Mouse (Mus musculus) liver, embryonic 13.5 days (tissue): ENCODE results near the gene Necab3. TPM values are rescaled to one million over a fixed set of nuclear protein-coding genes. Genes with fewer than 3 reads are reported as not detected.

Experiments
- ATAC-seq: fragments of 200-750 bp; cut with Nextera tagmentation; 2 replicates; pipeline ENCODE4 v1.8.0; 2017; ENCODE audit warnings: low read depth, mild to moderate bottlenecking, moderate number of reproducible peaks, moderate library complexity
- DNase-seq: peaks from one replicate; pipeline ENCODE4 v3.0.0; 2022
- H3K27ac ChIP-seq: fragments of 300-500 bp; sonication (generic); 2 replicates; pipeline ENCODE4 v1.5.1; 2015; ENCODE audit warnings: moderate library complexity, mild to moderate bottlenecking, inconsistent platforms
- H3K27me3 ChIP-seq: fragments of 300-500 bp; sonication (generic); 2 replicates; pipeline ENCODE4 v1.6.1; 2015; ENCODE audit warnings: mild to moderate bottlenecking, inconsistent platforms
- H3K36me3 ChIP-seq: fragments of 300-500 bp; sonication (generic); 2 replicates; pipeline ENCODE4 v1.6.1; 2015; ENCODE audit warnings: mild to moderate bottlenecking, inconsistent platforms
- H3K4me1 ChIP-seq: fragments of 300-500 bp; sonication (generic); replicated peaks from 2 replicates; pipeline ENCODE4 v1.6.1; 2015; ENCODE audit warnings: inconsistent platforms
- H3K4me2 ChIP-seq: fragments of 300-500 bp; sonication (generic); 2 replicates; pipeline ENCODE4 v1.6.1; 2015; ENCODE audit warnings: inconsistent platforms, mild to moderate bottlenecking, moderate library complexity
- H3K4me3 ChIP-seq: fragments of 300-500 bp; sonication (generic); replicated peaks from 2 replicates; pipeline ENCODE4 v1.5.1; 2015; ENCODE audit warnings: mild to moderate bottlenecking, inconsistent platforms
- H3K9ac ChIP-seq: fragments of 300-500 bp; sonication (generic); 2 replicates; pipeline ENCODE4 v1.6.1; 2015; ENCODE audit warnings: mild to moderate bottlenecking, inconsistent platforms
- H3K9me3 ChIP-seq: fragments of 300-500 bp; sonication (generic); replicated peaks from 2 replicates; pipeline ENCODE4 v1.6.1; 2016; ENCODE audit warnings: inconsistent platforms
- WGBS: fragments of 180-500 bp; shearing (Covaris S2); methylation state at CpG from one replicate; pipeline ENCODE4 v1.1.7; 2015; ENCODE audit not compliant: insufficient replicate concordance; 5-methylcytosine and 5-hydroxymethylcytosine counted together
- polyA plus RNA-seq: library from polyadenylated mRNA; unstranded; fragments of >200 nt; fragmentation: Nextera tagmentation; extraction: Ambion mirVana; gene quantifications from 2 replicates; pipeline ENCODE4 v1.2.1, GENCODE M21; 2015

Gene Necab3
- polyA plus RNA-seq, 1 experiment from 2014 or later = 0.88 TPM

DNA sequence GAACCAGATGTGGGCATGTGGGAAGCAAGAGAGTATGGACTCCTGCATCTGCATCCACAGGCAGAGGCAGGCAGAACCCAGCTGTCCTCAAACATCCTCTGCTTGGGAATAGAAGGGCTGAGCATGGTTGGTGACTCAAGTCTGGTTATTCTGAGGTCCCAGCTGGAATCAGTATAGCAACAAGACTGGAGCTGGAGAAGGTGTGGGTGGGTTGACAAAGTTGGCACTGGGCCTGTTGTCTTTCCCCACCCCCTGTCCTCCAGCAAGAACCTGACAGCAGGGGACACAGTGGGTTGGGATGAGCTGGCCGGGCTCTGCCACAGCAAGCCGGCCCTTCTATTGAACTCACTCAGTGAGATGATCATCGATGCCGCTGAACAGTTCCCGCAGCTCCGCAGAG is 3.5 kb downstream of the Necab3 start:
- no peak for ATAC-seq
- Histone ChIP-seq H3K9ac (no peak overlapping the region), H3K9me3 (no peaks in the 10 kb centered on the region), H3K4me1 (peaks cover 43% of the 10 kb centered on the region), H3K4me3 (no peak overlapping the region), H3K27ac (no peak overlapping the region), H3K27me3 (peaks cover 23% of the 10 kb centered on the region), H3K4me2 (no peak overlapping the region), H3K36me3 (peaks cover 7% of the 10 kb centered on the region; the same call in 1 of the 2 replicates)
- WGBS = 86% methylated on average over 6 of the region's 6 CpGs
- no peak for DNase-seq

- Histone ChIP-seq H3K4me1 (peaks cover 38% of the 10 kb centered on the region), H3K4me3 (peak overlapping the region; percentile 32), H3K36me3 (no peaks in the 10 kb centered on the region), H3K4me2 (peak overlapping the region; percentile 61), H3K27me3 (peaks cover 41% of the 10 kb centered on the region), H3K9ac (peak overlapping the region; percentile 23; the same call in 1 of the 2 replicates), H3K9me3 (no peaks in the 10 kb centered on the region), H3K27ac (no peak overlapping the region)
- WGBS = 24% methylated on average over 27 of the region's 27 CpGs
- DNase-seq = peak; percentile 41
- peak; percentile 14; the same call in 1 of the 2 replicates for ATAC-seq
Observed at GRCm38 (mm10) chr2:154552424-154552907, 6.2 kb downstream of the Necab3 start.

- ATAC-seq = no peak
Observed at GRCm38 (mm10) chr2:154551927-154552326, 6.8 kb downstream of the Necab3 start.

DNA sequence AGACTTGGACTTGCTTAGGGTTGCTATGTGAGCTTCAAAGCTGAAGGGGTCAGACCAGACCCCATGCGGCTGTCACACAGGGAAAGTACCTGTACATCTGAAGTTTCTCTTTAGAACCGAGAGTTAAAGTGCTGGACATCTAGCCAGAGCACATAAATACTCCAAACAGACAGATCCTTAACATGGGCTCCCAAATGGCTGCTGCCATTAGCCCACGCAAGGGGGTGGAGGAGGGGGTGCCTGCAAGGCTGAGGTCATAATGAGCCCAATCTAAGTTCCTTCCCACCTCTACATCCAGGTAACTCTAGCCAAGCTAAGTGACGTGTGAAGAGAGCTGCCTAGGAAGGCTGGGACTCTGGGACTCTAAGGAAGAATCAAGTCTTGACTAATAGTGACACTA is 7.2 kb downstream of the Necab3 start, which contains the start of gene Actl10:
TSS of gene Actl10 (plus strand) at position 301 of the 400 bp plus-strand sequence.
- no peak for ATAC-seq
- WGBS = 71% methylated on average over 4 of the region's 4 CpGs

More at GRCm38 (mm10) chr2:154551927-154552326, 6.8 kb downstream of the Necab3 start:
- peaks cover 41% of the 10 kb centered on the region for H3K27me3 ChIP-seq
- no peaks in the 10 kb centered on the region for H3K36me3 ChIP-seq
- no peak overlapping the region for H3K27ac ChIP-seq
- H3K9me3 ChIP-seq = no peaks in the 10 kb centered on the region
- H3K4me1 ChIP-seq = peaks cover 33% of the 10 kb centered on the region
- H3K4me2 ChIP-seq = peak overlapping the region; percentile 61
- 38% methylated on average over 21 of the region's 21 CpGs for WGBS
- no peak for DNase-seq
- peak overlapping the region; percentile 32; the same call in 1 of the 2 replicates for H3K4me3 ChIP-seq
- peak overlapping the region; percentile 23; the same call in 1 of the 2 replicates for H3K9ac ChIP-seq

DNA sequence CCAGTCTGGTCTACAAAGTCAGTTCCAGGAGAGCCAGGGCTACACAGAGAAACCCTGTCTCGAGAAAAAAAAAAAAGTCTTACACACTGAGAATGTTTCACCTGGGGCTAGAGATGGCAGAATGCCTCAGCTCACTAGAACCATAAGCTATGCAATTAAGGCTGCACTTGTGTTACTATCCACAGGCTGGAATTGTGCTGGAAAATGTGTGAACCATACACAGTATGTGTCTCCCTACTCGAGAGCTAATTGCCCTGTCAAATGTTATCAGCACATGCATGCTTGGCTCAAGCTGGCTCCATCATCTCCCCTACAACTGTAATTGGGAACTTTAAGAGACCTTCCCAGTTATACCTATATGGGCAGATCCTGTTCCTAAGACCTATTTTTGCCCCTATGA is 7.8 kb downstream of the Necab3 start:
- DNase-seq = no peak
- WGBS = 47% methylated on average over 2 of the region's 2 CpGs
- no peak for ATAC-seq

More for the DNA sequence above, 7.2 kb downstream of the Necab3 start, which contains the start of gene Actl10:
- Histone ChIP-seq H3K36me3 (no peaks in the 10 kb centered on the region), H3K4me1 (peaks cover 32% of the 10 kb centered on the region), H3K4me3 (peak within 1 kb of the TSS; percentile 32), H3K4me2 (peak within 1 kb of the TSS; percentile 61), H3K9me3 (no peaks in the 10 kb centered on the region), H3K27me3 (peaks cover 41% of the 10 kb centered on the region), H3K9ac (peak within 1 kb of the TSS; percentile 23; the same call in 1 of the 2 replicates), H3K27ac (no peak within 1 kb of the TSS)
- DNase-seq = no peak

DNA sequence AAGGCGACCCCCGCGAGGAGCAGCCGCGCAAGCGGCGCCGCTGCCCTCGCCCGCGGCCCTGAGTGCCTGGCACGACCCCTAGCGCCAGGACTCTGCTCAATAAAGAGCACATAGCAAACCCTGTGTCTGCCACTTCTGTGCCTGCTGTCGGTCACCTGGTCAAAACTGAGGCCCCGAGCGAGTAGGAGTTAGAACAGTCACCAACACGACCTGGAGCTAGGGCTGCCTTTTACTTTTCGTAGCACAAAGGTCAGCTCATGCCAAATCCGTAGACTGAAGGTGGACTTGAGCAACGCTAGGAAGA is 8.9 kb downstream of the Necab3 start:
- no peak overlapping the region for H3K9ac ChIP-seq
- no peaks in the 10 kb centered on the region for H3K9me3 ChIP-seq
- no peak overlapping the region for H3K27ac ChIP-seq
- H3K27me3 ChIP-seq = peaks cover 41% of the 10 kb centered on the region
- peaks cover 32% of the 10 kb centered on the region for H3K4me1 ChIP-seq
- DNase-seq = no peak
- 13% methylated on average over 20 of the region's 20 CpGs for WGBS
- H3K4me2 ChIP-seq = peak overlapping the region; percentile 81
- H3K4me3 ChIP-seq = peak overlapping the region; percentile 49
- H3K36me3 ChIP-seq = no peaks in the 10 kb centered on the region
- ATAC-seq = no peak

More for the DNA sequence above, 7.8 kb downstream of the Necab3 start:
- Histone ChIP-seq H3K27ac (no peak overlapping the region), H3K4me3 (no peak overlapping the region), H3K36me3 (no peaks in the 10 kb centered on the region), H3K9me3 (no peaks in the 10 kb centered on the region), H3K9ac (no peak overlapping the region), H3K27me3 (peaks cover 41% of the 10 kb centered on the region), H3K4me1 (peaks cover 32% of the 10 kb centered on the region), H3K4me2 (no peak overlapping the region)

DNA sequence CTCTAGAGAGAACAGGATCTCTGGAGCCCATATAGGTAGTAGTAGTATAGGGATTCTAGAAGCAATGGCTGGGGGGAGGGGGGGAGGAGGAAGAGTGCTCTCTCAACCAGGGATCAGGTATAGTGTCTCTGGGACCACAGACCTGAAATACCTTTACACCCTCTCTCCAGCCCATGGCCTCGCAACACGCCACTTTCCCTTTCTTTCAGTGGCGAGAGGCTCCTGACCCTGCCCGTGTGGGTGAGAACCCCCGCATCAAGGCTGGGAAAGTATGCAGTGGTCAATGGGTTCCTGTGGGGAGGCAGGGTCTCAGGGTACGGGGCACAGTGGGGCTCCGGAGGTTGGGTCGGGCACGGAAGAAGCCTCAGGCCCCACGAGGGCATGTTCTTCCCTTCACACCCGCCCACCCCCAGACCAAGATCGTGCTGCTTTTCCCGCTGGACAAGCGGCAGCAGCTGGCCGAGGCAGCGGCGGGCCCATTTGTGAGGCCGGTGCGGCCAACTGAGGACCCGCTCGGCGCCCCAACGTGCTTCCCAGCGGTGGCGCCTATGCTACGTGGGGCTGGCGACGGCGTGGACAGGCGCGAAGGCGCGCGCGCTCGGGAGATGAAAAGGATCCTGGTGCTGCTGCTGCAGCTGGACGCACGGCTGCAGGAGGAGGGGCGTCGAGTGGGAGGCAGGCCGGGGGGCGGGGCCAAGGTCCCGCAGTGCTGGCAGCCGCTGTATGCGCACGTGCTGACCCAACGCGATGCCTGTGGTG is 9.4 kb downstream of the Necab3 start:
- peak overlapping the region; percentile 49 for H3K4me3 ChIP-seq
- H3K9ac ChIP-seq = peak overlapping the region; percentile 39
- 5% methylated on average over 47 of the region's 48 CpGs for WGBS
- peak overlapping the region; percentile 81 for H3K4me2 ChIP-seq
- H3K36me3 ChIP-seq = no peaks in the 10 kb centered on the region
- ATAC-seq (peak; percentile 42), DNase-seq (peak; percentile 61)
- no peaks in the 10 kb centered on the region for H3K9me3 ChIP-seq
- H3K27me3 ChIP-seq = peaks cover 41% of the 10 kb centered on the region
- H3K27ac ChIP-seq = no peak overlapping the region
- H3K4me1 ChIP-seq = peaks cover 32% of the 10 kb centered on the region

GRCm38 (mm10) chr2:154548688-154549087 is 10.0 kb downstream of the Necab3 start:
- H3K27ac ChIP-seq = no peak overlapping the region
- WGBS = 41% methylated on average over 3 of the region's 3 CpGs
- H3K4me2 ChIP-seq = peak overlapping the region; percentile 81; the same call in 1 of the 2 replicates
- peaks cover 32% of the 10 kb centered on the region for H3K4me1 ChIP-seq
- no peak for DNase-seq
- H3K27me3 ChIP-seq = peaks cover 41% of the 10 kb centered on the region
- H3K9ac ChIP-seq = peak overlapping the region; percentile 39; the same call in 1 of the 2 replicates
- H3K4me3 ChIP-seq = no peak overlapping the region
- H3K9me3 ChIP-seq = no peaks in the 10 kb centered on the region
- ATAC-seq = peak; percentile 55
- no peaks in the 10 kb centered on the region for H3K36me3 ChIP-seq

DNA sequence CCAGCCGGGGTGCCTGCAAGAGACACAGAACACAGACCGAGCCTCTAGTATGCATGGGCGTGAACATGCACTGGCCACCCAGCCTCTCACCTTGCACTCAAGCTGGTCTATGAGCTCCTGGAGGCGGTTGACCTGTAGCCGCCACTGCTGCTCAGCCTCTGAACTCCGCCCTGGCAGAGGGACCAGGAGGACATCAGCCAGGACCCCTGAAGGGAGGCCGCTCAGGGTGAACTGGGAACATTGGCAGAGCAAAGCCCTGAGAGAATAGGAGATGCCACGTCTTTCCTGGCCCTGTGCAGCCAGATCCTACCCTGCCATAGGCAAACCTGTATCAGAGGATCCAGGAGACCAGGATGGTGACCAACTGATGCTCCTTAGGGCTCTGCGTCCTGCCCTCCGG is 12.0 kb downstream of the Necab3 start, which contains the start of gene 1700003F12Rik:
TSS of gene 1700003F12Rik (plus strand) at position 375 of the 400 bp plus-strand sequence.
- Histone ChIP-seq H3K9ac (no peak within 1 kb of the TSS), H3K9me3 (no peaks in the 10 kb centered on the region), H3K4me3 (no peak within 1 kb of the TSS), H3K27me3 (peaks cover 33% of the 10 kb centered on the region), H3K36me3 (0 out of 2 replicates have a peak, but pooled peaks cover 1% of the 10 kb centered on the region), H3K4me1 (peaks cover 19% of the 10 kb centered on the region), H3K4me2 (no peak within 1 kb of the TSS), H3K27ac (no peak within 1 kb of the TSS)
- ATAC-seq (no peak), DNase-seq (no peak)
- WGBS = 87% methylated on average over 10 of the region's 10 CpGs

DNA sequence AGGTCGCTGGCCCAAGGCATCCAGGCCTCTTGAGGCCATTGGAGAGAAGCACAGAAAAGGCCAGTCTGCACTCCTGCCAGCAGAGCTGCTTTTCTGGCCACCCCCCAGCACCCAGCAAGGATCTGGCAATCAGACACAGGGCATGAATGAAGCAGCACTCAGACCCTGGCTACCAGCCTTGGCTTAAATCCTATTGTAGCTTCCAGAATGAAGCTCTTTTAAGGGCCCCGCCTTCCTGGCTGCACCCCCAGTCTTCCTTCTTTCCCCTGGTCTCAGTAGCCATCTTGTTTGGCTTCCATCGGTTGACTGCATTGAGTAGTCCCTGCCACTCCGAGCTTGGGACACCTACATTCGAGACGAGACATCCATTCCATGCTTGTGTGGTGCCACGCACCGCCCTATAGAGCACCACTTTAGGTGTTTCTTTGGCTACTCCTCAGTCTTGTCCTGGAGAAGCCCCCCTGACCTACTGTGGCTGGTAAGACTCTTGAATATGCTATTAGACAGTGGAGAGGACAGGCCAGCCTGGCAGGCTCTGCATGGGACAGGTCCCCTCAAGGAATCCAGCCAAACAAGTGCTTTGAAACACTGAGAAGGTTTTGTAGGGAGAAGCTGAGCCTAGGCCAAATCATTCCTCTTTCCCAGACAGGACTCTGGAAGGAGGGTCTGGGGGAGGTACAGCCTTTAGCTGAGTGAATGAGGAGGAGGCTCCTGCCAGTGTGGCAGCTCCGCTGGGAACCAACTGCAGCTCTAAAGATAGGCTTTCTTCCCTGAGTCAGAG is 14.9 kb downstream of the Necab3 start:
- no peak overlapping the region for H3K4me2 ChIP-seq
- DNase-seq = no peak
- no peak overlapping the region for H3K27ac ChIP-seq

DNA sequence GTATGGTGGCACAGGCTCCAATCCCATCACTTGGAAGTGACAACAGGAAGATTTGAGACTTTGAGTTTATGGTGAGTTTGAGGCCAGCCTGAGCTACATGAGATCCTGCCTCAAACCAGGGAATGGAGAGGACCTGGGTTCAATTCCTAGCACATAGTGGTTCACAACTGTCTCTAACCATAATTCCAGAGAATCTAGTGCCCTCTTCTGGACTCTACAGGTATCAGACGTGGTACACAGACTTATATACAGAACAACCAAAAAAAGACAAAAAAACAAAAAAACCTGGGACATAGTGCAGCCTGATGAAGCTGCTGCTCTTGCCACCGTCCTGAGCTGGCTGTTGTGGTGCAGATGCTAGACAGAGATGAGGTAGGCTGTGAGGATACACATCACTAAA is 17.1 kb downstream of the Necab3 start:
- 51% methylated on average over 2 of the region's 2 CpGs for WGBS
- H3K4me1 ChIP-seq = peaks cover 8% of the 10 kb centered on the region
- H3K4me3 ChIP-seq = no peak overlapping the region
- no peak overlapping the region for H3K27ac ChIP-seq
- no peak overlapping the region for H3K4me2 ChIP-seq
- H3K9me3 ChIP-seq = no peaks in the 10 kb centered on the region
- no peak for DNase-seq
- no peak for ATAC-seq
- H3K27me3 ChIP-seq = no peaks in the 10 kb centered on the region
- H3K9ac ChIP-seq = no peak overlapping the region
- peaks cover 14% of the 10 kb centered on the region; the same call in 1 of the 2 replicates for H3K36me3 ChIP-seq

More for the DNA sequence above, 14.9 kb downstream of the Necab3 start:
- Histone ChIP-seq H3K4me3 (no peak overlapping the region), H3K9me3 (no peaks in the 10 kb centered on the region), H3K27me3 (peaks cover 3% of the 10 kb centered on the region), H3K36me3 (0 out of 2 replicates have a peak, but pooled peaks cover 7% of the 10 kb centered on the region), H3K9ac (no peak overlapping the region), H3K4me1 (peaks cover 7% of the 10 kb centered on the region)
- ATAC-seq = no peak
- 73% methylated on average over 9 of the region's 9 CpGs for WGBS
